ENCODE assay signal across 26 mouse cellular contexts in the genomic region with DNA sequence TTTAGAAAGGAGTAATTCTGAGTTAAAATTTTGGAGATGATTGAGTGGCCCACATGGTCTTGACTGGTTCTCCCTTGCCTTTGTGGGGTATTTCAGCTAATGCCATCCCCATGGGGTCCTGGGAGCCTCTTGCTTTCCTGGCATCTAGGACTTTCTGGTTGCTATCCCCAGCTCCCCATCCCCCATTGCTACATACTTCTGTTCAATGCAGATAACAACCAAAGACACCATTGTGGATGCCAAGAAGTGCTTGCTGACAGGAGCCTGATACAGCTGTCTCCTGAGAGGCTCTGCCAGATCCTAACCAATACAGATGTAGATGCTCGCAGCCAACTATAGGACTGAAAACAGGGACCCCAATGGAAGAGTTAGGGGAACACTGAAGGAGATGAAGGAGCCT.
DNase-seq lines count a peak whose midpoint lies in the region; ATAC-seq and TF ChIP-seq lines count a peak whose summit lies in the region.
"Had no signal": no experiment of that assay in that cellular context is flagged by ENCODE, and none has a peak within 500 bp of the region (broad histone marks: within the 10 kb centered on the region; RNA-seq: fewer than 3 reads in every experiment).

No protein-coding gene starts in this region.

- peak; percentile 76 for ATAC-seq in liver, embryonic 14.5 days (ENCODE audit: insufficient read depth)
- ATAC-seq in megakaryocyte-erythroid progenitor cell, adult 5-6 weeks (replicated peaks; ENCODE audit: low FRiP score, low TSS enrichment, poor library complexity, severe bottlenecking) = peak; percentile 60
- ATAC-seq: activated CD4-positive, CD25-positive, alpha-beta regulatory T cell, adult 4 months; forebrain, embryonic 16.5 days; inflammation-experienced regulatory T-cells, adult 6 months had no signal

- no peak overlapping the region for H3K27ac ChIP-seq in liver, embryonic 14.5 days
- H3K27ac ChIP-seq in forebrain, embryonic 10.5 days = no peak overlapping the region
- H3K27ac ChIP-seq: gastrocnemius, adult 2 months; hindbrain, embryonic 10.5 days; hindbrain, embryonic 15.5 days; limb, embryonic 12.5 days; macrophage; midbrain, embryonic 12.5 days; neural tube, embryonic 13.5 days had no signal

- DNase-seq in brain, embryonic 14.5 days (ENCODE audit: low read depth) = peak; percentile 37
- DNase-seq in c-Kit-positive CD71-positive TER-119-positive erythroid progenitor cells, embryonic 14.5 days (ENCODE audit: low spot score) = peak; percentile 22
- DNase-seq in liver, embryonic 14.5 days (ENCODE audit: low read depth in 3 of 3, low spot score in 3 of 3) = peak in 1 of 3 experiments; percentile 2
- DNase-seq in lung, adult 18-20 months = no peak
- no peak for DNase-seq in forebrain, embryonic 10.5 days (ENCODE audit: extremely low spot score, low spot score)
- DNase-seq: adrenal gland, adult 8-10 months; B cell, adult 2 months; cerebellum, adult 18-20 months; cerebellum, postnatal 10 days; gastrocnemius, adult 2 months; heart, postnatal 14 days; kidney, adult 11 months; kidney, postnatal 14 days; lung, adult 2 months; lung, postnatal 10 days; right cerebral cortex, postnatal 4 days had no signal

- no peaks in the 10 kb centered on the region for H3K36me3 ChIP-seq in liver, embryonic 14.5 days (replicated peaks; ENCODE audit: control insufficient read depth, insufficient read depth, low read depth)
- no peaks in the 10 kb centered on the region for H3K36me3 ChIP-seq in forebrain, embryonic 10.5 days (replicated peaks)
- H3K36me3 ChIP-seq: hindbrain, embryonic 10.5 days; hindbrain, embryonic 15.5 days; limb, embryonic 12.5 days; midbrain, embryonic 12.5 days; neural tube, embryonic 13.5 days had no signal

- peak; percentile 40; the same call in 1 of the 2 replicates for TF ChIP-seq EP300 in liver, embryonic 14.5 days (IDR thresholded peaks at IDR 0.05; ENCODE audit: low read depth)

- H3K4me2 ChIP-seq in liver, embryonic 14.5 days (ENCODE audit: low read depth) = no peak overlapping the region
- H3K4me2 ChIP-seq: hindbrain, embryonic 15.5 days; limb, embryonic 12.5 days; midbrain, embryonic 12.5 days; neural tube, embryonic 13.5 days had no signal

- peaks cover 0 to 8% of the 10 kb centered on the region in 2 experiments; a peak in 3 of 4 replicates for H3K4me1 ChIP-seq in liver, embryonic 14.5 days (replicated peaks; ENCODE audit: control insufficient read depth in 2 of 2, insufficient read depth in 2 of 2, low read length in 1 of 2)
- no peaks in the 10 kb centered on the region for H3K4me1 ChIP-seq in forebrain, embryonic 10.5 days
- H3K4me1 ChIP-seq: hindbrain, embryonic 10.5 days; limb, embryonic 12.5 days; midbrain, embryonic 12.5 days had no signal

- no peak overlapping the region for H3K9ac ChIP-seq in liver, embryonic 14.5 days (replicated peaks)
- H3K9ac ChIP-seq: hindbrain, embryonic 15.5 days; limb, embryonic 12.5 days; midbrain, embryonic 12.5 days; neural tube, embryonic 13.5 days had no signal

- no peak for TF ChIP-seq POLR2A in brain, embryonic 14.5 days (IDR thresholded peaks at IDR 0.05; ENCODE audit: borderline replicate concordance, extremely low read depth, insufficient read depth, insufficient read length, poor library complexity, severe bottlenecking)

- no peak for TF ChIP-seq CTCF in brain, embryonic 14.5 days (IDR thresholded peaks at IDR 0.05; ENCODE audit: borderline replicate concordance, extremely low read depth, insufficient read depth, insufficient read length)
- no peak for TF ChIP-seq CTCF in liver, embryonic 14.5 days (IDR thresholded peaks at IDR 0.05; ENCODE audit: low read depth)

- no peaks in the 10 kb centered on the region for H3K9me3 ChIP-seq in liver, embryonic 14.5 days (ENCODE audit: control insufficient read depth, low read length)
- H3K9me3 ChIP-seq in forebrain, embryonic 10.5 days = no peaks in the 10 kb centered on the region
- H3K9me3 ChIP-seq: hindbrain, embryonic 10.5 days; hindbrain, embryonic 15.5 days; limb, embryonic 12.5 days; midbrain, embryonic 12.5 days; neural tube, embryonic 13.5 days had no signal

- no peaks in the 10 kb centered on the region for H3K27me3 ChIP-seq in liver, embryonic 14.5 days (ENCODE audit: control insufficient read depth, insufficient read depth, low read length)
- no peaks in the 10 kb centered on the region for H3K27me3 ChIP-seq in forebrain, embryonic 10.5 days (ENCODE audit: poor library complexity, severe bottlenecking)
- H3K27me3 ChIP-seq: hindbrain, embryonic 15.5 days; limb, embryonic 12.5 days; midbrain, embryonic 12.5 days; neural tube, embryonic 13.5 days had no signal

- no peak overlapping the region for H3K4me3 ChIP-seq in liver, embryonic 14.5 days (ENCODE audit: insufficient read depth in 1 of 2, low read depth in 2 of 2, low read length in 2 of 2)
- no peak overlapping the region for H3K4me3 ChIP-seq in forebrain, embryonic 10.5 days
- H3K4me3 ChIP-seq: gastrocnemius, adult 2 months; hindbrain, embryonic 10.5 days; hindbrain, embryonic 15.5 days; limb, embryonic 12.5 days; midbrain, embryonic 12.5 days; neural tube, embryonic 13.5 days had no signal

- 14% methylated on average over 1 of the region's 1 CpGs for WGBS in liver, embryonic 14.5 days (ENCODE audit: insufficient replicate concordance)
- WGBS in forebrain, embryonic 10.5 days = 91% methylated on average over 1 of the region's 1 CpGs

Comparison
In these comparisons a context has a peak if more than half of its experiments do, and no peak if none do; other contexts are left out.
1. DNase-seq: peak in brain, embryonic 14.5 days (single experiment) and c-Kit-positive CD71-positive TER-119-positive erythroid progenitor cells, embryonic 14.5 days (single experiment); none in lung, adult 18-20 months (0 of 2) and forebrain, embryonic 10.5 days (single experiment).